Mouse (Mus musculus) CH12.LX (cell line): ENCODE data around the gene Znhit1.

Experiments used
- CHD1 ChIP-seq: IDR thresholded peaks from 2 replicates; pipeline ENCODE4 v1.6.1; 2012; ENCODE audit warnings: low read depth, low read length, improper control_type of control experiment, inconsistent platforms
- CTCF ChIP-seq, 2 experiments: IDR thresholded peaks in 1 of 2; conservative IDR thresholded peaks in 1 of 2; 2 replicates each; pipeline ENCODE4 v1.5.1; 2011 to 2012; ENCODE audit warnings: low read depth in 2 of 2, low read length in 2 of 2, improper control_type of control experiment in 1 of 2, inconsistent platforms in 1 of 2, mild to moderate bottlenecking in 1 of 2, moderate library complexity in 1 of 2
- EP300 ChIP-seq: IDR thresholded peaks from 2 replicates; pipeline ENCODE4 v1.6.1; 2011; ENCODE audit warnings: low read length, improper control_type of control experiment
- MXI1 ChIP-seq: IDR thresholded peaks from 2 replicates; pipeline ENCODE4 v1.6.1; 2011; ENCODE audit warnings: mild to moderate bottlenecking, low read depth, low read length, improper control_type of control experiment
- RCOR1 ChIP-seq: conservative IDR thresholded peaks from 2 replicates; pipeline ENCODE4 v1.6.1; 2012; ENCODE audit warnings: low read depth, mild to moderate bottlenecking, inconsistent platforms, low read length, improper control_type of control experiment
- TCF12 ChIP-seq: IDR thresholded peaks from 2 replicates; pipeline ENCODE4 v1.6.1; 2014; ENCODE audit warnings: low read depth, mild to moderate bottlenecking, inconsistent platforms, low read length, improper control_type of control experiment
- USF1 ChIP-seq: IDR thresholded peaks from 2 replicates; pipeline ENCODE4 v1.6.1; 2014; ENCODE audit warnings: low read depth, mild to moderate bottlenecking, inconsistent platforms, low read length, improper control_type of control experiment
- ZC3H11A ChIP-seq: IDR thresholded peaks from 2 replicates; pipeline ENCODE4 v1.6.1; 2012; ENCODE audit warnings: low read depth, mild to moderate bottlenecking, inconsistent platforms, low read length, improper control_type of control experiment
- ZNF384 ChIP-seq: IDR thresholded peaks from 2 replicates; pipeline ENCODE4 v1.6.1; 2012; ENCODE audit warnings: low read depth, low read length, improper control_type of control experiment, inconsistent platforms

DNA sequence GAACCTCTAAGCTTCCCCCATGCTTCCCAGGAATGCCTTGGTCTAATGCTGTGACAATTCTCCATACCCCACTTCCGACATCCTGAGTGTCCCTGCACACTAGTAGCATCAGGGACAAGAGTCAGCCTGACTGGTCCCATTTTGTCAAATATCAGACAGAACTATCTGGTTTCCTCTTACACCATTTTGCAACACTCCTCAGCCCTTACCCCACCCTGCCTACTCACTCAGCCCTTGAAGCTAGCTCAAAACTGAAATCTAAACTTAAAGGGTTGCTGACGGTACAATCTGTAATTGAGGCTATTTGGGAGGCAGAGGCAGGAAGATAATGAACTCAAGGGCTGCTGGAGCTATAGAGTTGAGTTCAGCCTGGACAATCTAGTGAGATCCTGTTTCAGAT is 8.1 kb downstream of the Znhit1 start:
- TF ChIP-seq RCOR1 (no peak), USF1 (no peak), CHD1 (no peak), ZC3H11A (no peak), CTCF (conservative IDR thresholded peaks at IDR 0.05 in 1 of 2, IDR thresholded peaks at IDR 0.05 in 1 of 2; ENCODE audit: low read depth in 2 of 2, low read length in 2 of 2) (no peak), MXI1 (no peak), EP300 (no peak), TCF12 (no peak), ZNF384 (no peak)
